Comparison of ENCODE assay signal across 8 mouse cellular contexts in genomic region chr3:88526157-88527131, GRCm38 (mm10). TPM values are rescaled to one million over a fixed set of nuclear protein-coding genes. Genes with fewer than 3 reads are reported as not detected.
DNase-seq lines count a peak whose midpoint lies in the region; ATAC-seq lines count a peak whose summit lies in the region.

No protein-coding gene starts in this region.

- no peaks in the 10 kb centered on the region for H3K27me3 ChIP-seq in midbrain, embryonic 10.5 days (ENCODE audit: low read depth, poor library complexity, severe bottlenecking)

- H3K4me1 ChIP-seq in midbrain, embryonic 10.5 days, result peaks cover 57% of the 10 kb centered on the region

- ATAC-seq in common myeloid progenitor, adult 5-6 weeks (replicated peaks; ENCODE audit: low read depth, poor library complexity, severe bottlenecking), result peak; percentile 74

- H3K27ac ChIP-seq in midbrain, embryonic 10.5 days (replicated peaks), result peak overlapping the region; percentile 24; the same call in 1 of the 2 replicates

- WGBS in midbrain, embryonic 10.5 days, result 34% methylated on average over 17 of the region's 17 CpGs

- peak; percentile 95 for DNase-seq in ZHBTc4 (ENCODE audit: low read depth, low spot score)
- DNase-seq in gastrocnemius, postnatal 10 days, result peak; percentile 86
- peak; percentile 93 for DNase-seq in induced T-regulatory cell, adult 2 months (ENCODE audit: low read depth)
- peak; percentile 75 to 85 for DNase-seq in left cerebral cortex, postnatal 25 days (ENCODE audit: low spot score in 2 of 2)
- DNase-seq in midbrain, embryonic 10.5 days (ENCODE audit: low spot score), result peak; percentile 92
- peak; percentile 57 to 68 for DNase-seq in right cerebral cortex, postnatal 36 days (ENCODE audit: low spot score in 2 of 2)
- DNase-seq in urinary bladder, postnatal 4 days (ENCODE audit: low spot score in 2 of 2), result peak; percentile 78 to 88

- intact Hi-C loops in left cerebral cortex, postnatal 25 days (cut with DNase I), result loop anchor here (1.0 kb wide), 1 partner anchor 43 kb away; no protein-coding TSS in a partner anchor

- peak overlapping the region; percentile 34; the same call in 1 of the 2 replicates for H3K4me3 ChIP-seq in midbrain, embryonic 10.5 days

- H3K9me3 ChIP-seq in midbrain, embryonic 10.5 days (replicated peaks), result no peaks in the 10 kb centered on the region

- peaks cover 34% of the 10 kb centered on the region for H3K36me3 ChIP-seq in midbrain, embryonic 10.5 days

RNA-seq across cellular contexts. Expression of gene Mex3a, which starts 5.8 kb away (rescaled TPM):
- 7.2 and 9.6 TPM in 2 replicates for total RNA-seq in common myeloid progenitor, adult 5-6 weeks (2017)
- 1 to 10 TPM; 3.0 to 6.3 TPM for total RNA-seq in gastrocnemius, postnatal 10 days (2021)
- total RNA-seq in left cerebral cortex, postnatal 25 days (2021), result 1 to 10 TPM; 2.8 to 3.0 TPM
- polyA plus RNA-seq in midbrain, embryonic 10.5 days (2016; fragmentation: Nextera tagmentation; extraction: Ambion mirVana), result 27.7 and 33.8 TPM in 2 replicates

RNA-seq across cellular contexts. Expression of gene Lmna, which starts 16.7 kb away (rescaled TPM):
- total RNA-seq in common myeloid progenitor, adult 5-6 weeks (2017), result 19.3 and 25.6 TPM in 2 replicates
- total RNA-seq in gastrocnemius, postnatal 10 days (2021), result 100 to 1,000 TPM; 189 to 213 TPM
- total RNA-seq in left cerebral cortex, postnatal 25 days (2021), result 10 to 100 TPM; 42.1 to 48.7 TPM
- polyA plus RNA-seq in midbrain, embryonic 10.5 days (2016; fragmentation: Nextera tagmentation; extraction: Ambion mirVana), result 13.5 and 18.3 TPM in 2 replicates

RNA-seq across cellular contexts. Expression of gene Rab25, which starts 21.7 kb away (rescaled TPM):
- total RNA-seq in common myeloid progenitor, adult 5-6 weeks (2017), result not detected in 2 replicates
- not detected for total RNA-seq in gastrocnemius, postnatal 10 days (2021)
- not detected for total RNA-seq in left cerebral cortex, postnatal 25 days (2021)
- polyA plus RNA-seq in midbrain, embryonic 10.5 days (2016; fragmentation: Nextera tagmentation; extraction: Ambion mirVana), result 0.49 and 0.79 TPM in 2 replicates

RNA-seq across cellular contexts. Expression of gene Lamtor2, which starts 26.4 kb away (rescaled TPM):
- total RNA-seq in common myeloid progenitor, adult 5-6 weeks (2017), result 47.2 and 56.0 TPM in 2 replicates
- 10 to 100 TPM; 75.4 to 81.8 TPM for total RNA-seq in gastrocnemius, postnatal 10 days (2021)
- total RNA-seq in left cerebral cortex, postnatal 25 days (2021), result 10 to 100 TPM; 96.9 to 99.5 TPM
- 175 and 192 TPM in 2 replicates for polyA plus RNA-seq in midbrain, embryonic 10.5 days (2016; fragmentation: Nextera tagmentation; extraction: Ambion mirVana)

RNA-seq across cellular contexts. Expression of gene Ubqln4, which starts 27.1 kb away (rescaled TPM):
- 47.1 and 48.5 TPM in 2 replicates for total RNA-seq in common myeloid progenitor, adult 5-6 weeks (2017)
- 10 to 100 TPM; 45.1 to 52.2 TPM for total RNA-seq in gastrocnemius, postnatal 10 days (2021)
- 100 to 1,000 TPM; 128 to 129 TPM for total RNA-seq in left cerebral cortex, postnatal 25 days (2021)
- 71.1 and 74.1 TPM in 2 replicates for polyA plus RNA-seq in midbrain, embryonic 10.5 days (2016; fragmentation: Nextera tagmentation; extraction: Ambion mirVana)

Comparison
In these comparisons a context has a peak if more than half of its experiments do, and no peak if none do; other contexts are left out.
1. Peak in every context shown above with its lines: DNase-seq, ATAC-seq, H3K4me3 ChIP-seq and H3K27ac ChIP-seq.